Mouse (Mus musculus) ES-E14 (cell line): ENCODE data around the gene Tex52. TPM values are rescaled to one million over a fixed set of nuclear protein-coding genes. Genes with fewer than 3 reads are reported as not detected.

Experiments
- DNase-seq: peaks from one replicate; pipeline ENCODE4 v3.0.0-alpha.2; 2013; ENCODE audit warnings: low read depth, low spot score
- H3K27ac ChIP-seq: 2 replicates; pipeline ENCODE4 v1.5.1; 2012; ENCODE audit warnings: low read depth, mild to moderate bottlenecking, low read length, moderate library complexity, mixed read lengths; ENCODE audit not compliant: poor library complexity, insufficient read depth, severe bottlenecking
- H3K36me3 ChIP-seq: 2 replicates; pipeline ENCODE4 v1.6.1; 2012; ENCODE audit warnings: mild to moderate bottlenecking, low read length, moderate library complexity, mixed read lengths; ENCODE audit not compliant: control insufficient read depth, poor library complexity, insufficient read depth, severe bottlenecking
- H3K4me1 ChIP-seq, 2 experiments: fragments of 150-350 bp in 1 of 2; sonication (generic) in 1 of 2; 2 replicates each; pipeline ENCODE4 v1.6.1; 2012; ENCODE audit warnings: low read length in 2 of 2, mild to moderate bottlenecking in 1 of 2, mixed read lengths in 1 of 2; ENCODE audit not compliant: control insufficient read depth in 2 of 2, insufficient read depth in 2 of 2, poor library complexity in 1 of 2
- H3K4me3 ChIP-seq, 2 experiments: fragments of 150-350 bp in 1 of 2; sonication (generic) in 1 of 2; 2 replicates each; pipeline ENCODE4 v1.5.1; 2012; ENCODE audit warnings: low read length in 2 of 2, low read depth in 1 of 2, mild to moderate bottlenecking in 1 of 2, mixed read lengths in 1 of 2; ENCODE audit not compliant: insufficient read depth in 1 of 2, poor library complexity in 1 of 2, severe bottlenecking in 1 of 2
- H3K9ac ChIP-seq: 2 replicates; pipeline ENCODE4 v1.6.1; 2012; ENCODE audit warnings: low read depth, mild to moderate bottlenecking, low read length, mixed read lengths; ENCODE audit not compliant: poor library complexity, insufficient read depth, severe bottlenecking
- H3K9me3 ChIP-seq: fragments of 150-350 bp; sonication (generic); 2 replicates; pipeline ENCODE4 v1.6.1; 2012; ENCODE audit warnings: low read depth, mild to moderate bottlenecking, low read length; ENCODE audit not compliant: control insufficient read depth, insufficient read depth
- CHD2 ChIP-seq: IDR thresholded peaks from 2 replicates; pipeline ENCODE4 v1.6.1; 2014; ENCODE audit warnings: mild to moderate bottlenecking, low read depth, low read length, inconsistent platforms
- HCFC1 ChIP-seq: IDR thresholded peaks from 2 replicates; pipeline ENCODE4 v1.6.1; 2012; ENCODE audit warnings: low read length, inconsistent platforms, borderline replicate concordance; ENCODE audit not compliant: insufficient read depth
- MAFK ChIP-seq: IDR thresholded peaks from 2 replicates; pipeline ENCODE4 v1.6.1; 2014; ENCODE audit warnings: mild to moderate bottlenecking, low read depth, low read length, inconsistent platforms; ENCODE audit not compliant: insufficient read depth
- ZC3H11A ChIP-seq: IDR thresholded peaks from 2 replicates; pipeline ENCODE4 v1.6.1; 2012; ENCODE audit warnings: low read depth, mild to moderate bottlenecking, inconsistent platforms, low read length, borderline replicate concordance
- ZNF384 ChIP-seq: IDR thresholded peaks from 2 replicates; pipeline ENCODE4 v1.6.1; 2012; ENCODE audit warnings: low read depth, low read length, inconsistent platforms
- in situ Hi-C, 2 experiments: fragments of 600-800 bp; cut with MboI; formaldehyde crosslinking; loops; one replicate each; pipeline ENCODE4 v1.15.1; 2025; ENCODE audit warnings: low sequenced_read_pairs in 2 of 2, inconsistent platforms in 1 of 2; ENCODE audit not compliant: unreplicated experiment in 2 of 2
- total RNA-seq: library from RNA; depleted of rRNA; stranded (reverse); fragments of 300-350 nt; gene quantifications from 2 replicates; pipeline ENCODE4 v1.2.3, GENCODE M21; 2012

Gene Tex52
- total RNA-seq, 1 experiment = not detected

DNA sequence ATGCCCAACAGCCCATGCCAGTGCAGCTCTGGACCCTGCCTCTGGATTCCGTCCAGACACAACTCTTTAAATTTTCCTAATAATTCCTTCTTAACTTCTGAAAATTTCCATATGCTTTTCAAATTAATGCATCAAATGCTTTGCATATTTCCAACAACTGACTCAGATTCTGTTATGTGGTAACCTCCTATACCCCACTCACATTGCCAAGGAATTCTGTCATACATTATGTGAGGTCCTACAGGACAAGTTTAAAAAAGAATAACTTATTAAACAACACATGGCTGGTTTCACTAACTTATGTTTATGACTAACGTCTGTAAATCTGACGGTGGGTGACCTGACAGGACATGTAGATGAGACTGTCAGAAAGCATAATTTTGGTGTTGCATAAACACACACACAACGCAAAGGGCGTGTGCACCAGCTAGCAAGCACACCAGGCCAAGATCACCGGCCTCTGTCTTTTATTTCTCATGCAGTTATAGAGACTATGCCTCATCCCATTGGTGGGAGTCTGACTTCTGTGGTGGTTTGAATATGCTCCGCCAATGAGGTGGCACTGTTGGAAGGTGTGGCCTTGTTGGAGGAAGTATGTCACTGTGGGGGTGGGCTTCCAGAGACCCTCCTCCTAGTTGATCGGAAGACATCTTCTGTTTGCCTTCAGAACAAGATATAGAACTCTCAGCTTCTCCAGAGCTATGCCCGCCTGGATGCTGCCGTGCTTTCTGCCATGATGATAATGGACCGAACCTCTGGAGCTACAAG is 33.1 kb upstream of the Tex52 start:
- Histone ChIP-seq H3K36me3 (no peaks in the 10 kb centered on the region), H3K4me1 (peaks cover 3 to 14% of the 10 kb centered on the region in 2 experiments; a peak in 2 of 4 replicates), H3K27ac (no peak overlapping the region), H3K4me3 (no peak overlapping the region), H3K9ac (no peak overlapping the region), H3K9me3 (no peaks in the 10 kb centered on the region)
- no peak for DNase-seq
- in situ Hi-C loops = no loop called here
- TF ChIP-seq MAFK (no peak), HCFC1 (no peak), ZNF384 (no peak), CHD2 (no peak), ZC3H11A (no peak)

DNA sequence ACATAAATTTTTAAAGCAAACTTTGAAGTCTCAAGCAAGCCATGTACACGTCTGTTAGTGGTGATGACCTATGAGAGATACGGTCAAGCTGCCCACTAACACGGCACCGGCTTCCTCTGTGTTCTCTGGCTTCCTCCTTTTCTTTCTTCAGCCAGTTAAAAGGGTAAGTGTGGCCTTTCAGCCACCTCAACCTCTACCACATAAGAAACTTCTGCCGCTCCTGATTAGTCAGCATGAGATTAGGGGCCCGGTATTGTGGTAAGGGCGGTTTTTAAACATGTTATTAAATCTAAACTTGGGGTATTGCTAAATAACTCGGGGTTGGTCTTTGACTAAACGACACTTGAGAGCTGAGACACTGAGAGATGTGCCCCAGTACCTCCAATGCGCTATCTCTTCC is 29.6 kb upstream of the Tex52 start:
- Histone ChIP-seq H3K4me1 (0 out of 4 replicates have a peak, but pooled peaks cover 2 to 3% of the 10 kb centered on the region in 2 experiments), H3K36me3 (peaks cover 2% of the 10 kb centered on the region; the same call in 1 of the 2 replicates), H3K9me3 (no peaks in the 10 kb centered on the region), H3K4me3 (no peak overlapping the region), H3K27ac (no peak overlapping the region), H3K9ac (no peak overlapping the region)
- in situ Hi-C loops = no loop called here
- TF ChIP-seq HCFC1 (no peak), ZNF384 (no peak), CHD2 (no peak), MAFK (no peak), ZC3H11A (no peak)
- DNase-seq = no peak

DNA sequence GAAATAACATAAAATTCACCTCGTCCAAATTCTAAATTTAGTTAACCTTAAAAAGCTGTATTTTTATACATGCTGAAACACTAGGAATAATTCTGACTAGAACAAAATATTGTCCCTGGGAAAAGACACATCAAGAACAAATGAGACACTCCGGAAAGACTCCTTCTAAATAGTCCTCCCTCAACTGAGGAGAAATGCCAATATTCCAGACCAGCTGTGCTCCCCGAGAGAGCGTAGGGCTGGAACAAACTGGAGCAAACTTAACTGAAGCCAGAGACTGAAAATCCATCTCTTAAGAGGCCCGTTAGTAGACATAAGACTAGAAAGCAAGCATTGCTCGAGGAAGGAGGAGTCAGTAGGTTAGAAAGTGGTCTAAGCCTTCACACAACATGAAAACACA is 28.5 kb upstream of the Tex52 start:
- no peak overlapping the region for H3K27ac ChIP-seq
- H3K36me3 ChIP-seq = peaks cover 9% of the 10 kb centered on the region; the same call in 1 of the 2 replicates
- TF ChIP-seq ZNF384 = no peak
- no peak for TF ChIP-seq MAFK
- TF ChIP-seq ZC3H11A = no peak
- no peak for TF ChIP-seq CHD2
- TF ChIP-seq HCFC1 = no peak

DNA sequence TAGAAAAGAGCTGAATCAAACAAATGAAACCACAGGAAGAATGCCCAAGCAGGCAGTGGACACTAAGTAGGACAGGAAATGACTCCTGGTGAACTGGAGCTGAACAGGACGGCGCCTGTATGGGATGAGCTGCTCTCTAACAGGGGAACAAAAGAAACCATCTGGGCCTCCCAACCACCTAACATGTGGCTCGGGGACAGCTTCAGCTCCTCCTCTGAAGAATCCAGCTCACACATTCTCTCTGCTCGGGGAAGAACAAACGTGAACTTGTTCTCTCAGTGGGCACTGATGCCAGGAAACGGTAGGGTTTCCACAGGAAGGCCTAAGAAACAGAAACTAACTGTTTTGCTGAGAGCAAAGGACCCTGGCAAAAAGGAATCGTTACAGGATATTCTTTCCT is 25.5 kb upstream of the Tex52 start:
- Histone ChIP-seq H3K27ac (no peak overlapping the region), H3K4me3 (no peak overlapping the region), H3K9ac (no peak overlapping the region)

More for the DNA sequence above, 28.5 kb upstream of the Tex52 start:
- Histone ChIP-seq H3K9ac (no peak overlapping the region), H3K4me3 (no peak overlapping the region), H3K4me1 (0 out of 4 replicates have a peak, but pooled peaks cover 2 to 3% of the 10 kb centered on the region in 2 experiments), H3K9me3 (no peaks in the 10 kb centered on the region)
- no peak for DNase-seq
- in situ Hi-C loops = no loop called here

More for the DNA sequence above, 25.5 kb upstream of the Tex52 start:
- Histone ChIP-seq H3K4me1 (peaks cover 0 to 3% of the 10 kb centered on the region in 2 experiments; a peak in 1 of 4 replicates), H3K9me3 (no peaks in the 10 kb centered on the region), H3K36me3 (peaks cover 9% of the 10 kb centered on the region; the same call in 1 of the 2 replicates)
- no peak for DNase-seq
- TF ChIP-seq CHD2 = no peak
- TF ChIP-seq HCFC1 = no peak
- TF ChIP-seq ZNF384 = no peak
- no peak for TF ChIP-seq MAFK
- no peak for TF ChIP-seq ZC3H11A
- in situ Hi-C loops = no loop called here
